Mouse (Mus musculus): ENCODE measurements around the gene Hoxc12.

Gene Hoxc12

DNA sequence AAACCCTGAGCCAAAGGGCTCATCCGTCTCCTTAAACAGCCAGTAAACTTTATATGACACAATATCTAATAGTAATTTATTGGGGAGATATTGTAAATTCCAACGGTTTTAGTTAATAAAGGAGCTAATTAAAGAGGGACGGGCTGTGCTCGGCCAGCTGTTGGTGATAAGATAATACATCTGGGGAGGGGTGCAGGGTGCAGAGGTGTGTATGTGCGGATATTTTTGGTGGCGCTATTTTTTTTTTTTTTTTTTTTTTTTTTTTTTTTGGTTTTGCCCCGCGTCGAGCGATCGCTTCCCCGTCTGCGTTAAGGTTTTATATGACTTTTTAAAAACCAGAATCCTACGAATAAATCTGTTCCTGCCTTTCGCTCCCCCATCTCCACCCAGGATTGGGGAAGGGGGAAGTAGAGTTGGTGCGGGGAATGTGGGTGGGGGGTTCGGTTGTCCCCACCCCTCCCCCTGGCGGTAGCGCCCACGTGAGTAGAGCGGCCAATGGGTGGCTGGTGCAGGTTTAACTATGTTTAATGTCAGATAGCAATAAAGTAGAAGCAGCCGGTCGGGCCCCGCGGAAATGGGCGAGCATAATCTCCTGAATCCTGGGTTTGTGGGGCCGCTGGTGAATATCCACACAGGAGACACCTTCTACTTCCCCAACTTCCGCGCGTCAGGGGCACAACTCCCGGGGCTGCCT lies at the start of gene Hoxc12:
Gene Hoxc12 (plus strand): TSS at position 479 of the 694 bp plus-strand sequence.
- no peak for DNase-seq (ENCODE audit: low read depth, low spot score)

DNA sequence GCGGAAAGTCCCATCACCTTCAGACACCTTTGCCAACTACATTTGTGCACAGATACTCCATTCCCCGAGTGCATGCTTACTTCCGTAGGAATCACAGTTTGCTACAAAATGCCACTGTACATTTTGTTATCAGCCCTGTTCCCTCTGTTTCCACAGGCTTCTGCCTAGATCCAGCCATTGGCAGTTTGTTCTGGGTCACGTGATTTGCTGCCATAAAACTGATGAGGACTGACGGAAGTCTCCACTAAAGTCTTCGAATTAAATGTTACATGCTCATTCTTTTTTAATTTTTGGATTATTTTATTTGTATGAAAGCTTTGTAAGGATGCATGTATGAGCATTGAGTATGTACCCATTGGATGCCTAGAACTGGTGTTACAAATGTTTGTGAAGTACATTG lies 41.4 kb upstream of the Hoxc12 start:
- DNase-seq (ENCODE audit: low read depth, low spot score), result no peak

DNA sequence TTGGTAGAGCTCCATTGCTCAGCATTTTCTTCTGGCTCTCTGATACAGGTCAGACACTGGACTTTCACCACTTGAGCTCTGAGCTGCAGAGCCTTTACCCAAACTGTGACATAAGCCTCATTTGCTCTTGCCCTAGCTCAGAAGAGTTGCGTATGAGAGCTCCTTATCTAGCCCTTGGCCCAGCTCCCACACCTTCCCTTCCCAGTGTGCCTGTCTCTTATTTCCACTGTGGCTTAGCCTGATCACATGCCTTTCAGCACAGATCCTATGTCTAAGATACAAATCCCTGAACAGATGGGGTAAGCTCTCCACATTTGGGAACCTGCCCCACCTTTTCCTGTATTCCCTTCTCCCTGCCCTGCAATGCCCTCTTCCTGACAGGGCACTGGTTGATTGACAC lies 31.6 kb upstream of the Hoxc12 start:
- no peak for DNase-seq (ENCODE audit: low read depth, low spot score)

DNA sequence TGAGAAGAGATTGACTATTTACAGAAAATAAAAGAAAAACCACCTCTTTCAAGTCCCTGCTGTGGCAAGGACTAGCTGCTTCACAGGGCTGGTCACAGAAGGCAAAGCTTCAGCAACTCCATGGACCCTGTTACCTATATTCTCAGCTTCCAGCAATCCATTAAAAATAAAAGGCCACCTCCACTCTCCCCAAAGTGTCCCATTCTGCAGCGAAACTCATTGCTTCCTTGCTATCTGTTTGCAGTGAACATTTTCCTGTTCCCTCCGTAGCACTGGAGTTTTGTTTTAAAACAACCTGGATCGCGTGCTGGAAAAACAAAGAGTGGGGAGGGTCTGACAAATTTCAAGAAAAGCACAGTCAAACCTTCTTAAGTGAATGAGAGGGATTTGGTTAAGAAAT lies 27.0 kb upstream of the Hoxc12 start:
- DNase-seq (ENCODE audit: low read depth, low spot score), result no peak

DNA sequence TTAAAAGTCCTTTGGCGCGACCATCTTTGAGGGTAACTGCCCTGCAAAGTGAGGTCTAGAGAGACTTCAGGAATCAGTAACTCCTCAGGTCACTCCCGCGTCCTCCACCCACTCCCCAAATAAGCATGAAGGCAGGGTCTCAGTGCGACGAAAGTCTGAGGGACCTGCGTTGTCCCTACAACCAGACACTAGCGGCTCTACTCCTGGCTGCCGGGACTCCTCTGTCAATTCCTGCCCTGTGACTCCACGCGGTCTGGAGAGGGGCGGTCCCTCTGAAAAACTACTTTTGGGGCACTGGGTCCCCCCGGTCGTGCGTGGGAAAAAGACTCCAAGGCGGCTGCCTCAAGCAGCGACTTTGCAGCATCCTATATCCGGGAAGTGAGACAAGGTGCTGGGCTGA lies 26.5 kb upstream of the Hoxc12 start:
- DNase-seq (ENCODE audit: low read depth, low spot score), result no peak

DNA sequence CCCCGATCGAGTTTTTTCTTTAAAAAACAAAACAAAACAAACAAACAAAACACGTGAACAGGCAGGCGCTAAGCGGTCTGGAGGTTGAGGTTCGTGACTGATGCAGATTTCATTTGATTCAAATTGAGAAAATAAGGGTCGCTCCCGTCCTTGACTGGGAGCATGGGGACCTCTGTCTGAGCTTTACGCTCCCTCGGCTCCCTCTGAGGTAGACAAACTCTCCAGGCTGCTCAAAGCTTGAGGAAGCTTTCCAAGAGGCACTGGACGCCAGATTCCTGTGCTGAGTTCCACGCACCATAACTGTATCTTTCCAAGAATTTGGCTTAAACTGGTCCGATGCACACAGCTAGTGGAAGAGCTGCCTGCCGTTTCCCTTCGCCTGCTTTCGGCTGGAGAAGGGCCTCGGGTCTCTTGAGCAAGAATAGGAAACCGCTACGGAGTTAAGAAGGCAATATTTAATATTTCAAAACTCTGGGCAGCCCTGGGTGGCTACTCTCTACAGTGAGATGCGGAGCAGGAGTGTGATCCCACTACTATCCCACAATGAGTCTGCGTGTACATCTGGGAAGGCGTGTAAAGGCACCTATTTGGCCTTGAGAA lies 26.0 kb upstream of the Hoxc12 start:
- no peak for DNase-seq (ENCODE audit: low read depth, low spot score)

DNA sequence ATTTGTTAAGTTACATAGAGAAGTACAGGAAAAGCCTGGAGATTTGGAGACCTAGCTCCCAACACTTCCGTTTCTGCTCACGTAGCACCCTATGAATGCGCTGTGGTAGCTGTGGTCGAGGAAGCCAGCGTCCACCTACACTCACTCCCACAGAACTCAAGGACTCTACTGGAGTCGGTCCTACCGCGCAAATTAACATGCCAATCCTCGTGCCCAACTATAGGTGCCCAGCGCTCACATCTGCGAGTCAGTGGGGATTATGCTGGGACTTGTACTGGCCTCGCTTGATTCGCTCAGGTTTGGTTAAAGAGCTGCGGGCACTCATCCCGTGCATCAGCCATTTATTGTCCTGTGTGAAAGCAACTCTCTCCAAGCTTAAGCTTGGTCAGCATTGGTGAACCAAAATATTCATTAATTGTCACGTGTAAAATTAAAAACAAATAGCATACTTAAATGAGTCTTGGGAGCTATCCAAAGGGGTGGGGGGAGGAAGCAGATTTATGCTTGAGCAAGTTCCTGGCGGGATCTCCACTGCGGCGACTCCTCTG lies 23.4 kb upstream of the Hoxc12 start:
- no peak for DNase-seq (ENCODE audit: low read depth, low spot score)

DNA sequence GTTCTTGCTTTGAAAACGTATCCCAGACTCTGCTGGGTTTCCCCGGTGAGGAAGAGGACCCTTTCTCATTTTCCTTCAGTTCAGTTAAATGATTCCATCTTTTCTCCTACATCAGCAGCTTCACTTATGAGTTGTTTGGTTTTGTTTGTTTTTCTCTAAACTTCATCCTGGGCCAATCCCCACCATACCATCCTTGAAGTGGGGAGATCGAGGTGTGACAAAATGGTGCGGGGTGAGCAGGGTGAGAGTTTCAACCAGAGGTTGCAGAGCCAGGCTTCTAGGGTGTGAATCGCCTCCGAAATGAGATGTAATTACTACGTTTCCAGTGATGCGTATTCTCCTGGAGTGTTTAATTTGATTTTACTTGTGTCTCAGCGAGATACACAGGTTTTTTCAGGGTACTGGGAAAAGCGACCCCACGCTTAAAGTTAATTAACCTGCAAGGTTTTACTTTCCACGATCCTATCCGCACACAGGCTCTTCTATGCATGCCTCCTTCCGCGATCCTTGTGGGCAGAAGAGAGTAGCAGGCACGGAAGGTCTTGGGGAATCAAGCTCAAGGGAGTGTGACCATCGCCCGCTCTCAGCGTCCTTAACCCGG lies 18.5 kb upstream of the Hoxc12 start:
- no peak for DNase-seq (ENCODE audit: low read depth, low spot score)

DNA sequence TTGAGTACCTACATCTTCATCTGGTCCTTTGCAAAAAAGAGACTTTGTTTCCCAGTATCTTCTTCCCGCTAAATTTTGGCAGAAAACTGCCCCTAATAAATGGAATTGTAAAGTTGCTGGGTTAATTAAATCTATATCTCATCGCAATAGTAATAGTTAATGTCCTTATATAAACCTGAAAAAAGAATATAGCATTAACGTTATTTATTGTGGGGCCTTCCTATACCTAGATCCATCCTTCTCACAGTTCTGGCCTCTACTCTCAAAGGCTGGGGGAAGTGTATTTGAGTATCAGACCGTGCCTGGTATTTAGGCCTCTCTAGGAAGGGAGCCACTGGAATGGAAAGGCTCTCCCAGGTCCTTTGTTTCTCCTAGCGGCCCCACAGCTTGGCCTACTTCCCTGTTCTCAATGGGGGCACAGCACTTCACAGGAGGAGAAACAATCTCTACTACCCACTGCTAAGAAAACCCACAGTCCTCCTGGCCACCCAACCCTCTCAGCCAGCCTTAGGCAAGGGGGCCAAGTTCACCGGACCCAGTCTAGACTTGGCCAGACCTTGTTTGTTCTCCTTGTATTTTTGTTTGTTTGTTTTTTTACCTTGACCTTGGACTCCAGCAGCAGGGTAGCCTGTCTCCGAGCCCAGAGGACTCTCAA lies 17.8 kb upstream of the Hoxc12 start:
- no peak for DNase-seq (ENCODE audit: low read depth, low spot score)

DNA sequence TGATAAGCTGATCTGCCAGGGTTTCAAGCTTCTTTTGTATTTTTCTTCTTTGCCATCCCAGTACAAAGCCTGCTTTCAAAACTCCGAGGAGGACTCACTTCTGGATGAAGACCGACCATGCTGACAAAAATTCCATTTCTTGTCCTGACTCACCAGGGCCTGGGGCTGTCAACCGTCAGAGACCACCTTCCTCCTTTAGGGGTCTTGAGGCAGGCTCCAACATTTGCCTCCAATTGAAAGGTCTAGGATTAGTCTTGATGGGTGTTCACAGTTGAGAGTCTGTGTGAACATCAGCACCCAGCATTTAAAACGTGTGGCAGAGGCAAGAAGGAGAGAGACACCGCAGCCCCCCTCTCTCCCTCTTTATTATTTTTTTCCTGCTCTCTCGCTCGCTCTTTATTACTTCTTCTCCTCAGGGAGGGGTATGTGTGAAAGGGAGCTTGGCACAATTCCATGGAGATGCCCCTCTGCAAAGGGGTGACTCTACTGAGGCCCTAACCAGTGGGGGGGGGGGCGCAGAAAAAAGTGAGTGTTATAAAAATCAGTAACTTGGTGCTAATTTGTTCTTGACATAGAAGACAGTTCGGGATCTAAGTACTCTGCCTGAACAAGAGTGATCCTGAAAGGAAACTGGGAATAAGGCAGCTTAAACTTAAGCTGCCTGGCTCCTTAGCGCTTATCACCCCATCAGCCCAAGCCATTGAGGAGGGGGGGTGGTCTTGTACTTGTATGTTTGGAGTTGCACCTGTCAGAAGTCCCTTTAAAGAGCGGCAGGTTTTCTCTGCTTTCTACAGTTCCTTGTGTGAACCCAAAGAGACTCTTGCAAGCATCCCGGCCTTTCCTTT lies 17.0 kb upstream of the Hoxc12 start:
- no peak for DNase-seq (ENCODE audit: low read depth, low spot score)

DNA sequence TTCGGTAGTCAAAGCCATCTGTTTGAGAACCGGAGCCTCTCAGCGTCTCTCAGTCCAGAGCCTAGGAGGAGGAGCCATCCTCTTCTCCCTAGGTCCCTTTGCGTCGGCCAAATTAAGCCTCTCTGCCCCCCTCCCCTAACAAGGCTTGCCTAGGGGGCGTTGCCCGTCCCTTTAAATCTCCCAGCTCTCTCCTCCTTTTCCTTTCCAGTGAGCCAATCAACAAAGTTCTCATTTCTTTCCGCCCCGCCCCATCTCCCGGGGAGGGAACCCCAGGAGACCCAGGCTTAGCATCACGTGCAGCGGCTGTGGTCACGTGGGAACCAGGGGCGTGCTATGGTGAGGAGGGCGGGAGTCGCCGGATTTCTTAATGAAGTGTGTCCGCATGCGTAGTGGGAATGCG lies 15.9 kb upstream of the Hoxc12 start:
- DNase-seq (ENCODE audit: low read depth, low spot score), result no peak

DNA sequence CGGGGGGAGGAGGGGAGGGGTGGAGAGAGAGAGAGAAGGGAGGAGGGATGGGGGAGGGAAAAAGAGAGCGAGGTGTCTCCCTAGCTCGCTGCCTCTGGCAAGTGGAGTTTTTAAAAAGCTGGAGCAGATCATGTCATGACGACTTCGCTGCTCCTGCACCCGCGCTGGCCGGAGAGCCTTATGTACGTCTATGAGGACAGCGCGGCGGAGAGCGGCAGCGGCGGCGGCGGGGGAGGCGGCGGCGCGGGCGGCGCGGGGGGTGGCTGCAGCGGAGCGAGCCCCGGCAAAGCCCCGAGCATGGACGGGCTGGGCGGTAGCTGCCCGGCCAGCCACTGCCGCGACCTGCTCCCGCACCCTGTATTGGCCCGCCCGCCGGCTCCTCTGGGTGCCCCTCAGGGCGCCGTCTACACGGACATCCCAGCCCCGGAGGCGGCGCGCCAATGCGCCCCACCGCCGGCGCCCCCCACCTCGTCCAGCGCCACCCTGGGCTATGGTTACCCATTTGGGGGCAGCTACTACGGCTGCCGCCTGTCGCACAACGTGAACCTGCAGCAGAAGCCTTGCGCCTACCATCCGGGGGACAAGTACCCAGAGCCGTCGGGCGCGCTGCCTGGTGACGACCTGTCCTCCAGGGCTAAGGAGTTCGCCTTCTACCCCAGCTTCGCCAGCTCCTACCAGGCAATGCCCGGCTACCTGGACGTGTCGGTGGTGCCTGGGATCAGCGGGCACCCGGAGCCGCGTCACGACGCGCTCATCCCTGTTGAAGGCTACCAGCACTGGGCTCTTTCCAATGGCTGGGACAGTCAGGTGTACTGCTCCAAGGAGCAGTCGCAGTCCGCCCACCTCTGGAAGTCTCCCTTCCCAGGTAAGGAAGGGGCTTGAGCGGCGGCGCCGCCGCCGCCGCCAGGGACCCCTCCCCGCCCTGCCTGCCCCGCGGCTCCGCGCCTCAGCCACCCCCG lies 15.2 kb upstream of the Hoxc12 start, which contains the start of gene Hoxc13:
Gene Hoxc13 (plus strand): TSS at position 51 of the 959 bp plus-strand sequence.
- DNase-seq (ENCODE audit: low read depth, low spot score), result no peak

DNA sequence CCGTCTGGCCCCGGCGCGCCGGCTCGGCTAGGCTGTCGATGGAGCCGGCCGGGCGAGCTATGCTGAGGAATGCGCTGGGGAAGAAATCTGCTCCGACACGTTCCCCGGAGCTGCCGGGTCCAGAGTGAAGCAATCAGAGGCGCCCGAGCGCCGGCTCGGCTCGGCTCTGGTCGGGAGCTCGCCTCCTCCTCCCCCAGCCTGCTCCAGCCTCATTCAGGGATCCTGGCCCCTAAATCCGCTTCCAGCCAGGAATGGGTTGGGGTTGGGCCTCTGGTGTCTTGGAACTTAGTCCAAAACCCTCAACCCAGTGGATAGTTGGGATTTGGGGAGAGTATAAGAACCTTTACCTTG lies 14.6 kb upstream of the Hoxc12 start:
- no peak for DNase-seq (ENCODE audit: low read depth, low spot score)

DNA sequence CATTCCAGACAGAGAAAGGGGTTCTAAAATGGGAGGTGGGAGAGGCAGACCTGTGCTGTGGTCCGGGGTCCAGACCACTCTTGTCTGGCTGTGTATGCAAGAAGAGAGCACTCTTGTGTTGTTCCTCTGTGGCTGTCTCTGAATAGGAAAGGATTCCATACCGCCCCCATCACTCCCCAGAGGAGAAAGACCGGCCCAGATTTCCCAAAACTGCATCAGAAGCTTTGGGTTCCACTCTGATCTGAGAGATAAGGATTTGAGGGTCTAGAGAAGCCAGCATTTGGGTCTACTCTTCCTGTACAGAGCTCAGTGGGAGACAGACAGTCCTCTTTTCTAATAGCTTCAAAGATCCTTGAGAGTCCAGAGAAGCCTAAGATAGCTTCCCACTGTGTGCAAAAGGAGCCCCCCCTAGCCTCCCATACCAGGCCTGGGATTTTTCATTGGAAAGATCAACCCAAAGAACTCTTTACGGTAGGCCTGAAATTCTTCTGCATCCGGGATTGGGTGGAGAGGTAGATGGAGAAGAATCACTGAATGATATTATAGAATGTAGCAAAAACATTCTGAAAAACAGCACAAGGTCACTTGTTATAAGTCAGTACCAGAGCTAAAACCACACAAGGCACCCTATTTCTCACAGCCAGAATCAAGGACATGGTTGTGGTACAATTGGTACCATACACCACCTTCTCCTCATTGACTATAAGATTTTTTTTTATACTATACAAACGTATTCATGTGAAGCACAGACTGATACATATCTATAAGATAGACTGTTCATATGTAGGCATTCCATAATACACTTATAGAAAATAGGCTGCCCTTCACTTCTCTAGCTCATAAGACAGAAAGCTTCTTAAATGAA lies 13.7 kb upstream of the Hoxc12 start:
- DNase-seq (ENCODE audit: low read depth, low spot score), result no peak

DNA sequence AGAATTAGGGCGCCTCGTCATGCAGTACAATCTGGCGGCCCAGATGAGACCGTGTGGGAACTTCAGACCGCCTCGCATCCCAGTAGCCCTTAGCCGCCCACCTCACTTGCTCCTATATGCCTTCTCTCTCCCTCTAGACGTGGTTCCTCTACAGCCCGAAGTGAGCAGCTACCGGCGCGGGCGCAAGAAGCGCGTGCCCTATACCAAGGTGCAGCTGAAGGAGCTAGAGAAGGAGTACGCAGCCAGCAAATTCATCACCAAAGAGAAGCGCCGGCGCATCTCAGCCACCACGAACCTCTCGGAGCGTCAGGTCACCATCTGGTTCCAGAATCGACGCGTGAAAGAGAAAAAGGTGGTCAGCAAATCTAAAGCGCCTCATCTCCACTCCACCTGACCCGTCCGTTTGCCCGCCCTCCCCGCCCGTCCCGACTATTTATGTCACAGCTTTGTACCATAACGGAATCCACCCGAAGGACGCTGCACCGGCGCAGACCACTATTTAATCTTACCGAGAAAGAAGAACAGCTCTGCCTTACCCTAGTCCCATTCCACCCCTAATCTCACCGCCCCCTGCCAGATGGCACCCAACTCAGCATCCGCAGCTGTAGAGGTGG lies 9.4 kb upstream of the Hoxc12 start:
- DNase-seq (ENCODE audit: low read depth, low spot score), result no peak

DNA sequence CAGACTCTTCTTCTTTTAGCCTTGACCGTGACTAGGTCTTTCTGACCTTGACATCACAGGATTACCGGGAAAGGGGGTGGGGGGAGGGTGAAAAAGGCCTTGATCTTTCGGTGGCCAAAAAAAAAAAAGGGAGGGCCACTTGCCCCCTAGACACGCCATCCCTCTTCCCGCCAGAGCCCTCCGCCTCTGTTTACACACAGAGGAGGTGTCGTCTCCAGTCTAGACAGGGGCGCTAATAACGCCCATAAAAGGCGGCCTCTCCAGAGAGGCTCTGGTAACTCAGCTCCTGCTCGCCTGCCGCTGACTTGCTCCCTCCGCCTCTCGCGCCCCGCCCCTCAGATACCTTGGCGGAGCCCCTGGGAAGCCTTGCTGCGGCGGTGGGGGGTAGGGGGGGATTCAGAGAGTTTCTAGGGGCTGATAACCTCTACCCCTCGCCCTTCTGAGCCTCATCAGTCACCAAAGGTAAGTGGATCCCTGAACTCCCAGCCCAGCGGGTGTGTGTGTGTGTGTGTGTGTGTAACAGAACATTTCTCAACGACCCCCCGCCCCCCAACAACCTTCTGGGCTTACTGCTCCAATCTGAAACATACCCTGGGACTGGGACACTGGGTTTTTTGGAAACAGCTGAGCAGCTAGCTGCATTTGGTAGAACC lies 4.7 kb upstream of the Hoxc12 start:
- no peak for DNase-seq (ENCODE audit: low read depth, low spot score)

DNA sequence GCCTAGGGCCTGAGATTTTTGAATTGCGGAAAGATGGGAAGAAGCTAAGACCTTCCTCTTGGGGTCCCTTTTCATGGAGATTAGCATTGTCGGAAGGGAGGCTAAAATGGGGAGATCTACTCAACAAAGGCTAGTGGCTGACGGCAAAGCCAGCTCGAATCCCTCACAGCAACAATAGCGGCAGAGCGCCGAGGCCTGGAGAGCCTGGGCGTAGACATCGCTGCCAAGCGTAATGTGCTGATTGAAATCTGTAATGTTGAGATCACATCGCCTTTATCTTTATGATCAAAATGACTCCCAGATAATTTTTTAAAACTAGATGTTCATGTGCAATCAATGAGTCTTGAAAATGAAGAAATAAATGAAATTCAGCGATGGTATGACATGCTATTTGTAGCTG lies 2.1 kb upstream of the Hoxc12 start:
- DNase-seq (ENCODE audit: low read depth, low spot score), result no peak

DNA sequence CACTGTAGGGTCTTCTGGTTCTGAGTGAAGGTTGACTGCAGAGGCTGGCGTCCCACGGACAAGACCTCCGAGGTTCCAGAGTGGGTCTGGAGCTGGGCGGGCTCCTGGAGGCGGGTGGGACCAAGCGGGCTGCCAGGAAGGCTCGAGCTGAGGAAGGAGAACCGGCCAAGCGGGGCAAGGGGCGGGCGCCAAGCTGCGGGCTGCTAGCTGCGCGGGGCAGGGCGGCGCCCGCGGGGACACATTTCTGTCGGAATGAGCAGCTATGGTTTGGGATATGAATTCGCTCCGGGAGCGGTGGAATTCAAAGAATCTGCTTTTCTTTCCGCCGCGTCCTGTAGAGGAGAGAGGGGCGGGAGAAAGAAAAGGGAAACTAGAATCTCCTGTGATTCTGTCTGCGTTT lies 1.7 kb upstream of the Hoxc12 start:
- DNase-seq (ENCODE audit: low read depth, low spot score), result no peak

Data from brain, embryonic 18.5 days (tissue).